Mouse (Mus musculus) liver, adult 10 weeks (tissue): Measurements from ENCODE around the gene Klhl33. TPM values are rescaled to one million over a fixed set of nuclear protein-coding genes. Genes with fewer than 3 reads are reported as not detected.

Experiments used
- polyA plus RNA-seq: library from polyadenylated mRNA; stranded (reverse); fragments of 350-450 nt; fragmentation: Illumina TruSeq; extraction: RNeasy Lipid Tissue Mini Kit (QIAGEN cat#74804); gene quantifications from one replicate; pipeline ENCODE4 v1.2.3, GENCODE M21; 2014; ENCODE audit warnings: low read depth, low replicate concordance

The Klhl33 gene
- not detected for polyA plus RNA-seq

DNA sequence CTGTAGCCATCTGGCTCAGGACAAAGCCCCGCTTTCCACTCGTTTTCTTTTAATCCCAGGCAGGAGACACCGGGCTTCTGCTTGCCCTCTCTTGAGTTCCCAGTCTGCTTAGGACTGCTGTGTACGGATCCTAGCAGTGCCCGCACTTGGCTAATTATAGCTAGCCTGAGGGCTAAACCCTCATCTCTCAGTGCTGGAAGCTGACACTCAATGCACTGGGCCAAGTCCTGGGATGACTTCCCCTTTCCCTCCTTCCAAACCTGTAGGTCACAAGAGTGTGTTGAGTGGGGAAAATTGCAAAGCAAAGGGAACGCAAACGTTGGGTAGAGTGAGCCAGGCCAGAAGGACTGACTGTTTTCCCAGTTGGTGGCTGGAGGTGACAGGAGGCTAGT, at the start of gene Klhl33:
Klhl33 (minus strand) TSS at position 134 of the 392 bp plus-strand sequence.

DNA sequence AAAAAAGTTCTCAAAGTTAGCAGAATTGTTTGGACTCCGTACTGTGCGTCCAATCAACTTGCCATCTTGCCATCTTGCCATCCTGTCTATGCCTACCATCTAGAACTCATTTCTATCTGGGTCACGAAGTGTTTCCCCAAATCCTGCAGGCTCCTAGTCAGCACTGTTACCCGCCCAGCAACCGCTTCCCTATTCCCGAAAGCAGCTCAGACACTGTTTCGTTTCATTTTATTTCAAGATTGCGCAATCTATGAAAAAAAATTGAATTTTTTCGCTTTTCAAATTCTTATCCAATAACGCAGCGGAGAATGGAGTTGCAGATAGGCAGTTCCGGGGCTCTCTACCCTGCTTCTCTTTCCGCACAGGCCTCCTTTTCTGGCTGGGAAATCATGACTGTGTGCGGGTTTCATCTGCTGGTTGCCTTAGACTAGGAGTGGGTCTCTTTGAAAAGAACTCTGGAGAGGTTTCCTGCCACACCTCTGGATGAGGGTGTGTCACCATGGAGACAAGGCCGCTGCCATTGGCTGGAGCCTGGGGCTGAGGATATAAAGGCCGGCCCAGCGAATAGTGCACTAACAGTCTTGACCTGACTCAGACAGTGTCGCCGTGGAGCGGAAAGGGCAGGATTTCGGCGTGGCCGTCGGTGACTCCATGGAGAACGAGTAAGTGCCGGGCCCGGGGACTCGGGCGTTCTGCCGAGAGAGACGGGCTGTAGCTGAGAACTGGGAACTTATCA, 46.8 kb upstream of the Klhl33 start, which contains the start of gene Gm49342:
Gm49342 (plus strand) TSS at position 586 of the 736 bp plus-strand sequence.

DNA sequence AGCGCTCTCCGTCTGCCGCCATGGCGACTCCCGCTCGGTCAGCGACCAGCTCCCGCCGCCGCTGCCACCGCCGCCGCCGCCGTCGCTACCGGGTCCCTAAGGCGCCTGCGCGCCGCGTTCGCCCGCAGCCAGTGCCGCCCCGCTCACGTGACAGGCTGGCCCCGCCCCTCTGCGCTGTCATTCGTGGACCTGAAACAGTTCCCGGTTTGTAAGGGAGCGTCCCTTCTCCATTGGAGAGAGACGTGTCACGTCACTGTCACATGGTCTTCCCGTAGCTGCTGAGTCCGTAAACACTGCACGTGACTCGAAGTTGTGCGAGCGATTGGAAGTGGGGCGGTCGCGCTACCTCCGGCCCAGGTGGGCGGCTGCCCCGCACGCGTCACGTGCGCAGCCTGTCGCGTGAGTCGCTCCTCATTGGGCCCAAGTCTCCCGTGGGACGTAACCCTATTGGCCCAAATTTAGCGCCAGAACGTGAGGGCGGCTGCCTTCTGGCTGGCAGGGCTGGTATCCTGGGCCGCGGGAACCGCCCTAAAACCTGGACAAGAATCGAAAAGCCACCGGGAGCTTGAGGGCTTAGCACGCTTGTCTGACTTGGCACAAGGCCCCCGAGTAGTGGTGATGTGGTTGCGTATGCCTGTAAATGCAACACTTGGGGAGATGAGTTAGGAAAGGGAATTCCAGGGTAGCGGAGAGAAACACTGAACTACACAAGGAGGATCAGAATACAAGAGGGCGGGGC, 33.6 kb upstream of the Klhl33 start, which contains the start of the genes Pip4p1 and Pnp:
Pip4p1 (minus strand) TSS at position 103 of the 739 bp plus-strand sequence.
Pnp (plus strand) TSS at position 329 of the 739 bp plus-strand sequence.

DNA sequence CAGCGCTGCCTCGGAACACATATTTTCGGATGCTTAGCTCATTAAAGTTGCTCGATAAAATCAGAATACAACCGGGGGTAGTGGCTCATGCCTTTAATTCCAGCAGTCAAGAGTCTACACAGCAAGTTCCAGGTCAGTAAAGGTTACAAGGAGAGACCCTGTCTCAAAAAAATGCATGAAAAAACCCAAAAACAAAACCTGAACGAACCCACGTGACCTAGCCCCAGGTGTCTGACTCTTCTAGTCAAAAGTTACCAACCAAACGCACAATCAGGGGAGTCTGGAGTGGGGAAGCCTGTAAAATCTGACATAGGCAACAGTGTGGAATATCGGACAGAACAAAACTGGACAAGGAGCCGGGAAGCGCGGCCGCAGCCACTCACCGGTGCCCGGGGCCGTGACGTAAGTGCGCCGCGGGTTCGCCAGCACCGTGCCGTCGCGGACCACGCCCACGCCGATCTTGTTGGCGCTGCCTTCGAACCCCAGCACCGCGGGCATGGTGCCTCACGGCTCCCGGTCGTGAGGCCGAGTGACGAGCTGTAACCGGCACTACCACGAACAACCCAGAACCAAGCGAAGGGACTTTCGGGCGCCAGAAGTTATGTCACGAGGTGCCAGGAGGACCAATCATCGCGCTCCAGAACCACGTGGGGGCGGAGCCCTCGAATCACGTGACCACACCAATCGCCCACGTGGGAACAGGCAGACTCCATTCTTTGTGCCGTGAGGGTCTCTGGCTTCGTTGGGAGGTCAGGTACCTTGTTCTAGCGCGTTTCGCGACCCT, 27.2 kb upstream of the Klhl33 start, which contains the start of the genes Osgep and Apex1:
Osgep (minus strand) TSS at position 613 of the 784 bp plus-strand sequence.
Apex1 (plus strand) TSS at position 688 of the 784 bp plus-strand sequence.

DNA sequence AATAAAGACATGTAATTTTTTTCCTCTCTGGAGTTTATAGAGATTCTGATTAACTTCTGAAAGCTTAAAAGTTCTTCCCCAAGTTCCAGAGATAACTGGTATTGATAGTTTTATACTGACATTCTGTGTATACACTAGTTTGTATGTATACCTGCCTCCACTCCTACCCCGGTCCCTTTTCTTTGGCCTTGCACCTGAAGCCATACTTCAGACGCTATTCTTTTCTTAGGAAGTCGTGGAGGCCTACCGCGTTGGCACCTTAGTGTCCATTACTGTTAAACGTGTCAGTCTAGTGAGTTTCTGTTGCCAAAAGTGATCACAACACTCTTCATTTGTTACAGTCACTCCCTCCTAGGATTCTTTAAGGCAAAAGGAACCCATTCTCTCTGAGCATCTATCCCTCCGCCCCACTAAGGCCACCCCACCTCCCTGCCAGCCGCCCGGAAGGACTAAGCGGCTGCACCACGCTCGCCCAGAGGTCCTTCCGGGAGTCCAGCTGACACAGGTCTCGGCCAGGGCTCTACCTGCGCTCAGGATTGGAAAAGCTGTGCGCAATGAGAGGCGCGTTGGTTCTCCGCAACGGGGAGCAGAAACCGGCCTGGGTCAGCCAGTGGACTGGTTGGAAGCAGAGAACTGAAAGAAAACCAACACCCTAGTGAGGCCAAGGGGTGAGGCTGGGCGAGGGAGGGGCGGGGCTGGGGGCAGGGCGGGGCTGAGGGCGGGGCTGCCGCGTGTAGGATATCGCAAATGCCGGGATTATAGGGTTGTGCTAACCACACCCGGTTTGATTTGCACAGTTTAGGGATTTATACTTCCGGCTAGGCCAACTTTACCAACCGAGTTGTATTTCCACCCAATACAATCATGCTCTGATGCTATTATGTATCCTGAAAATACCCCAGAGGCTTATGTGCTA, 27.2 kb downstream of the Klhl33 start, which contains the start of gene Tep1:
Tep1 (minus strand) TSS at position 672 of the 916 bp plus-strand sequence.

Other genes starting within 250 kb of the Klhl33 start
- not detected for gene Olfr747, start 204.3 kb downstream of the Klhl33 start, polyA plus RNA-seq
- not detected for gene Olfr748, start 190.1 kb downstream of the Klhl33 start, polyA plus RNA-seq
- not detected for gene Olfr749, start 152.4 kb downstream of the Klhl33 start, polyA plus RNA-seq
- 7.0 TPM for gene Ttc5, start 112.0 kb downstream of the Klhl33 start, polyA plus RNA-seq
- not detected for gene Ccnb1ip1, start 89.8 kb downstream of the Klhl33 start, polyA plus RNA-seq
- 11.7 TPM for gene Parp2, start 89.7 kb downstream of the Klhl33 start, polyA plus RNA-seq
- 4.7 TPM for gene Tep1, start 26.9 kb downstream of the Klhl33 start, polyA plus RNA-seq
- gene Osgep, start 27.4 kb upstream of the Klhl33 start, polyA plus RNA-seq, result 10.0 TPM
- 17.1 TPM for gene Apex1, start 27.5 kb upstream of the Klhl33 start, polyA plus RNA-seq
- gene Pip4p1, start 33.3 kb upstream of the Klhl33 start, polyA plus RNA-seq, result 14.0 TPM
- 139 TPM for gene Pnp, start 33.6 kb upstream of the Klhl33 start, polyA plus RNA-seq
- not detected for gene Gm49342, start 47.0 kb upstream of the Klhl33 start, polyA plus RNA-seq
- gene Pnp2, start 58.5 kb upstream of the Klhl33 start, polyA plus RNA-seq, result 0.45 TPM
- gene Rnase10, start 110.2 kb upstream of the Klhl33 start, polyA plus RNA-seq, result 0.50 TPM
- not detected for gene Rnase9, start 144.4 kb upstream of the Klhl33 start, polyA plus RNA-seq
- not detected for gene Rnase11, start 152.7 kb upstream of the Klhl33 start, polyA plus RNA-seq
- gene Rnase12, start 160.2 kb upstream of the Klhl33 start, polyA plus RNA-seq, result not detected
- gene Olfr750, start 176.9 kb upstream of the Klhl33 start, polyA plus RNA-seq, result not detected
- gene Rnase4, start 193.6 kb upstream of the Klhl33 start, polyA plus RNA-seq, result 2,257 TPM
- 347 TPM for gene Ang, start 193.6 kb upstream of the Klhl33 start, polyA plus RNA-seq
- not detected for gene Eddm3b, start 216.9 kb upstream of the Klhl33 start, polyA plus RNA-seq
- gene Rnase6, start 226.4 kb upstream of the Klhl33 start, polyA plus RNA-seq, result 0.93 TPM
- gene Rnase1, start 249.3 kb upstream of the Klhl33 start, polyA plus RNA-seq, result not detected